Mouse (Mus musculus): ENCODE results near the gene Clps. TPM values are rescaled to one million over a fixed set of nuclear protein-coding genes. Genes with fewer than 3 reads are reported as not detected.

Gene Clps
- polyA plus RNA-seq, 1 experiment from 2014 or later: not detected

GRCm38 (mm10) chr17:28553040-28553793, 7.3 kb downstream of the Clps start:
- ChIA-PET POLR2A (no interaction called here), CTCF (interaction anchor here (0.6 kb wide), 1 partner anchor 147 kb away, joined by 3 read pairs; no protein-coding TSS in a partner anchor)
- in situ Hi-C loops (cut with MboI; ENCODE audit: low pct_unique_long_range_greater_than_20kb): no loop called here
- ATAC-seq (peak; percentile 41), DNase-seq (ENCODE audit: low read depth, low spot score) (peak; percentile 7)
- TF ChIP-seq CTCF (IDR thresholded peaks at IDR 0.05): peak; percentile 91
- peaks cover 12% of the 10 kb centered on the region for H3K27me3 ChIP-seq

GRCm38 (mm10) chr17:28549111-28549510, 11.5 kb downstream of the Clps start, which contains the start of gene Clpsl2:
Gene Clpsl2 (plus strand): TSS chr17:28549411.
- POLR2A ChIA-PET: no interaction called here
- H3K27me3 ChIP-seq: peaks cover 7% of the 10 kb centered on the region
- in situ Hi-C loops (cut with MboI; ENCODE audit: low pct_unique_long_range_greater_than_20kb): loop anchor here (25.0 kb wide), 1 partner anchor 337 kb away; the partner anchor contains the start of gene Def6
- CTCF ChIA-PET: interaction anchor here (0.8 kb wide), 1 partner anchor 136 kb away, joined by 3 read pairs; no protein-coding TSS in a partner anchor
- ATAC-seq (no peak), DNase-seq (ENCODE audit: low read depth, low spot score) (no peak)
- TF ChIP-seq CTCF (IDR thresholded peaks at IDR 0.05): no peak

GRCm38 (mm10) chr17:28548550-28548949, 12.0 kb downstream of the Clps start:
- H3K27me3 ChIP-seq: peaks cover 7% of the 10 kb centered on the region
- no peak for TF ChIP-seq CTCF (IDR thresholded peaks at IDR 0.05)

GRCm38 (mm10) chr17:28546925-28547324, 13.6 kb downstream of the Clps start:
- TF ChIP-seq CTCF (IDR thresholded peaks at IDR 0.05): no peak
- in situ Hi-C loops (cut with MboI; ENCODE audit: low pct_unique_long_range_greater_than_20kb): loop anchor here (25.0 kb wide), 1 partner anchor 335 kb away; the partner anchor contains the start of gene Def6
- DNase-seq (ENCODE audit: low read depth, low spot score): no peak
- ChIA-PET CTCF (no interaction called here), POLR2A (interaction anchor here (0.5 kb wide), 1 partner anchor 24 kb away, joined by 3 read pairs; no protein-coding TSS in a partner anchor)
- no peak for ATAC-seq
- H3K27me3 ChIP-seq: peaks cover 7% of the 10 kb centered on the region

More at GRCm38 (mm10) chr17:28548550-28548949, 12.0 kb downstream of the Clps start:
- in situ Hi-C loops (cut with MboI; ENCODE audit: low pct_unique_long_range_greater_than_20kb): loop anchor here (25.0 kb wide), 1 partner anchor 336 kb away; the partner anchor contains the start of gene Def6
- ATAC-seq (no peak), DNase-seq (ENCODE audit: low read depth, low spot score) (no peak)
- ChIA-PET POLR2A (no interaction called here), CTCF (interaction anchor here (0.8 kb wide), 1 partner anchor 136 kb away, joined by 3 read pairs; no protein-coding TSS in a partner anchor)

GRCm38 (mm10) chr17:28537881-28538280, 22.7 kb downstream of the Clps start:
- in situ Hi-C loops (cut with MboI; ENCODE audit: low pct_unique_long_range_greater_than_20kb): loop anchor here (25.0 kb wide), 1 partner anchor 326 kb away; the partner anchor contains the start of gene Def6
- POLR2A ChIA-PET: no interaction called here
- ATAC-seq (no peak), DNase-seq (ENCODE audit: low read depth, low spot score) (no peak)
- CTCF ChIA-PET: interaction anchor here (2.2 kb wide), 1 partner anchor 10 kb away, joined by 6 read pairs; no protein-coding TSS in a partner anchor
- no peak for TF ChIP-seq CTCF (IDR thresholded peaks at IDR 0.05)
- no peaks in the 10 kb centered on the region for H3K27me3 ChIP-seq

- no peak for TF ChIP-seq CTCF (IDR thresholded peaks at IDR 0.05)
- in situ Hi-C loops (cut with MboI; ENCODE audit: low pct_unique_long_range_greater_than_20kb): loop anchor here (25.0 kb wide), 1 partner anchor 321 kb away; the partner anchor contains the start of gene Def6
- DNase-seq (ENCODE audit: low read depth, low spot score) (no peak), ATAC-seq (no peak)
- no peaks in the 10 kb centered on the region for H3K27me3 ChIP-seq
- ChIA-PET POLR2A (no interaction called here), CTCF (no interaction called here)
Observed at GRCm38 (mm10) chr17:28533327-28533726, 27.2 kb downstream of the Clps start.

- ATAC-seq: no peak
- CTCF ChIA-PET: interaction anchor here (1.4 kb wide), 1 partner anchor 125 kb away, joined by 3 read pairs; no protein-coding TSS in a partner anchor
Observed at GRCm38 (mm10) chr17:28532557-28532956, 28.0 kb downstream of the Clps start.

GRCm38 (mm10) chr17:28531946-28532345, 28.6 kb downstream of the Clps start:
- POLR2A ChIA-PET: no interaction called here
- no peak for TF ChIP-seq CTCF (IDR thresholded peaks at IDR 0.05)
- CTCF ChIA-PET: interaction anchor here (1.4 kb wide), 1 partner anchor 124 kb away, joined by 3 read pairs; no protein-coding TSS in a partner anchor
- no peaks in the 10 kb centered on the region for H3K27me3 ChIP-seq
- DNase-seq (ENCODE audit: low read depth, low spot score) (no peak), ATAC-seq (no peak)
- in situ Hi-C loops (cut with MboI; ENCODE audit: low pct_unique_long_range_greater_than_20kb): loop anchor here (25.0 kb wide), 1 partner anchor 320 kb away; the partner anchor contains the start of gene Def6

More at GRCm38 (mm10) chr17:28532557-28532956, 28.0 kb downstream of the Clps start:
- H3K27me3 ChIP-seq: no peaks in the 10 kb centered on the region
- in situ Hi-C loops (cut with MboI; ENCODE audit: low pct_unique_long_range_greater_than_20kb): loop anchor here (25.0 kb wide), 1 partner anchor 320 kb away; the partner anchor contains the start of gene Def6
- TF ChIP-seq CTCF (IDR thresholded peaks at IDR 0.05): no peak
- POLR2A ChIA-PET: no interaction called here
- no peak for DNase-seq (ENCODE audit: low read depth, low spot score)

- DNase-seq (ENCODE audit: low read depth, low spot score): no peak
- H3K27me3 ChIP-seq: no peaks in the 10 kb centered on the region
- ChIA-PET POLR2A (no interaction called here), CTCF (no interaction called here)
- TF ChIP-seq CTCF (IDR thresholded peaks at IDR 0.05): no peak
- in situ Hi-C loops (cut with MboI; ENCODE audit: low pct_unique_long_range_greater_than_20kb): loop anchor here (25.0 kb wide), 1 partner anchor 318 kb away; the partner anchor contains the start of gene Def6
- no peak for ATAC-seq
Observed at GRCm38 (mm10) chr17:28530506-28530905, 30.1 kb downstream of the Clps start, which contains the start of gene Armc12. Gene Armc12 (plus strand): TSS chr17:28530806.

GRCm38 (mm10) chr17:28529116-28529515, 31.4 kb downstream of the Clps start:
- in situ Hi-C loops (cut with MboI; ENCODE audit: low pct_unique_long_range_greater_than_20kb): loop anchor here (25.0 kb wide), 1 partner anchor 317 kb away; the partner anchor contains the start of gene Def6
- ChIA-PET CTCF (interaction anchor here (1.1 to 3.5 kb wide), 8 partner anchors 8 to 217 kb away, joined by 3 to 20 read pairs (median 7); no protein-coding TSS in a partner anchor), POLR2A (no interaction called here)
- no peak for ATAC-seq
- no peak for TF ChIP-seq CTCF (IDR thresholded peaks at IDR 0.05)
- H3K27me3 ChIP-seq: no peaks in the 10 kb centered on the region
- DNase-seq (ENCODE audit: low read depth, low spot score): no peak
